In genomic region chr4:59462494-59462893, GRCm38 (mm10) we compare ENCODE assay signal across 18 mouse cellular contexts. TPM values are rescaled to one million over a fixed set of nuclear protein-coding genes. Genes with fewer than 3 reads are reported as not detected.
DNase-seq lines count a peak whose midpoint lies in the region; TF ChIP-seq lines count a peak whose summit lies in the region.
"Had no signal": no experiment of that assay in that cellular context is flagged by ENCODE, and none has a peak within 500 bp of the region (broad histone marks: within the 10 kb centered on the region; RNA-seq: fewer than 3 reads in every experiment).

No protein-coding gene starts in this region.

- TF ChIP-seq CTCF in layer of hippocampus, adult 2 months (conservative IDR thresholded peaks at IDR 0.05) = no peak

- peak; percentile 70 for DNase-seq in right cerebral cortex, adult 18-20 months
- DNase-seq in right cerebral cortex, postnatal 4 days = no peak
- peak; percentile 65 to 75 for DNase-seq in layer of hippocampus, adult 2 months (ENCODE audit: low spot score in 2 of 2)
- peak; percentile 52 to 64 for DNase-seq in left cerebral cortex, postnatal 14 days (ENCODE audit: low spot score in 2 of 2)
- DNase-seq in telencephalon, adult 2 months (ENCODE audit: low read depth, low spot score) = peak; percentile 62
- DNase-seq in urinary bladder, postnatal 36 days (ENCODE audit: low spot score in 2 of 2) = no peak
- DNase-seq in neural tube, embryonic 10.5 days (ENCODE audit: extremely low spot score, low spot score) = no peak
- DNase-seq: adrenal gland, postnatal 14 days; cerebellum, postnatal 14 days; gastrocnemius, postnatal 10 days; kidney, adult 11 months; kidney, postnatal 36 days; liver; thymus, adult 2 months had no signal

- H3K27ac ChIP-seq in layer of hippocampus, adult 2 months = 0 out of 2 replicates have a peak overlapping the region, but pooled peaks have one; percentile 9
- H3K27ac ChIP-seq: embryonic facial prominence, embryonic 10.5 days; hindbrain, embryonic 10.5 days; midbrain, embryonic 12.5 days had no signal

- intact Hi-C loops in left cerebral cortex, postnatal 14 days (cut with DNase I) = loop anchor here (5.0 kb wide), 1 partner anchor 75 kb away; no protein-coding TSS in a partner anchor

- no peak overlapping the region for H3K4me3 ChIP-seq in layer of hippocampus, adult 2 months
- H3K4me3 ChIP-seq: embryonic facial prominence, embryonic 10.5 days; heart, embryonic 12.5 days; hindbrain, embryonic 10.5 days; midbrain, embryonic 12.5 days had no signal

RNA-seq across cellular contexts. Expression of gene Susd1, which starts 24.1 kb away (rescaled TPM):
- total RNA-seq in layer of hippocampus, adult 2 months (2021) = 10 to 100 TPM in 1 of 2 experiments, 1 to 10 TPM in 1; 9.9 to 10.3 TPM
- 1 to 10 TPM; 8.2 to 9.3 TPM for total RNA-seq in left cerebral cortex, postnatal 14 days (2021)

Comparison
In these comparisons a context has a peak if more than half of its experiments do, and no peak if none do; other contexts are left out.
1. DNase-seq: peak in right cerebral cortex, adult 18-20 months (single experiment), layer of hippocampus, adult 2 months (2 of 2), left cerebral cortex, postnatal 14 days (2 of 2) and telencephalon, adult 2 months (single experiment); none in right cerebral cortex, postnatal 4 days (single experiment), urinary bladder, postnatal 36 days (0 of 2) and neural tube, embryonic 10.5 days (single experiment).